Mouse (Mus musculus) cerebellum, adult 18-20 months (tissue): ENCODE results near the gene Cul7.

Experiments
- DNase-seq, 2 experiments: peaks; one replicate each; pipeline ENCODE4 v3.0.0; 2021

Gene Cul7

DNA sequence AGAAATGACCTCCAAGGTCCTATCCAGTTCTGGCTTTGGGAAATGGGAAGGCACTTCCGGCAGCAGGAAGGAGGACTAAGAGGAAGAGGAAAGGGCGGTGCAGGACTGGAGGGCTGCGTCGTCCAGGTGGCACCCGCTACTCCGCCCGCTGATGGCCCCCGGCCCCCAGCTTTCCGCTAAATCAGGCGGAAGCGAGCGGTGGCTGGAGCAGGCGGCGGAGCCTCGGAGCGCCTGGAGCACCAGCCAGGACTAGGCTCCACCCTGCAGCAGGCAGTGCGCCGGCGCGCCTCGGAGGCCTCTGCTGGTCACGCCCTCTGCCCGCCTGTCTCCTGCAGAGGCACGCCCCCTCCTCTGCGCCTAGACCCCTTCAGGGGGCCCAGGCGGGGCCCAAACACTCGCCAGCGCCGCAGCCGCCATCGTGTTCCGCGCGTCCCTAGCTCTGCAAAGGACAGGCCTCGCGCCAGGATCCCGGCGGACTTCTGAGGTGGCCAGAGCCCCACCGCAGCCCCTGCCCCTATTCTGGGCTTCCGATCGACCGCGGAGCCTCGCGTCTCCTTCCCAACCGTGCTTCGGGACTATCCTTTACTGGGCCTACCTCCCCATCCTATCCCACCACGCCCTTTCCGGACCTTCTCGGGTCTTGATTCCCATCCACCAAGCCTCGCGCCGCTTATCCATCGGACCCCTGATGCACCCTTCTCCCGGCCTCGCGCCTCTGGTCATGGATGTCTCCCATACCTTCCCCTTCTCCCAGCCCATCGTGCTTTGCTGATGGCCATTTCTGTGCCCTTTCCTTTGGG lies at the start of gene Cul7:
Gene Cul7, plus strand, starts transcription at position 106 of the 800 bp plus-strand sequence.
- DNase-seq, result peak; percentile 89 to 92

DNA sequence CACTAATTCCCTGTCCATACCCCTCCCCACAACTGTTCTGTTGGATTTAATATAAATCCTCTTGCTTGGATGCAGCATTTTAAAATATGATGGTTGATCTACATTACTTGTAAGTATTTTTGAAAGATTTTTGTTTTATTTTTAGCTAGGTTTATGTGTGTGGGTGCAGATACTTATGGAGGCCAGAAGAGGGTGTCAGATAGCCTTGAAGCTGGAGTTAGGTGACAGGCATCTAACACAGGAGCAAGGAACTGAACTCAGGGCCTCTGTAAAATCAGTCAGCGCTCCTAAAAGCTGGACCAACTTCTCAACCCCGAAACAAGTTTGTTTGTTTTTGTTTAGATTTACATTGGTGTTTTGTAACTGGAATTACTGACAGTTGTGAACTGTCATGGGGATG lies 49.6 kb upstream of the Cul7 start:
- DNase-seq, result no peak

DNA sequence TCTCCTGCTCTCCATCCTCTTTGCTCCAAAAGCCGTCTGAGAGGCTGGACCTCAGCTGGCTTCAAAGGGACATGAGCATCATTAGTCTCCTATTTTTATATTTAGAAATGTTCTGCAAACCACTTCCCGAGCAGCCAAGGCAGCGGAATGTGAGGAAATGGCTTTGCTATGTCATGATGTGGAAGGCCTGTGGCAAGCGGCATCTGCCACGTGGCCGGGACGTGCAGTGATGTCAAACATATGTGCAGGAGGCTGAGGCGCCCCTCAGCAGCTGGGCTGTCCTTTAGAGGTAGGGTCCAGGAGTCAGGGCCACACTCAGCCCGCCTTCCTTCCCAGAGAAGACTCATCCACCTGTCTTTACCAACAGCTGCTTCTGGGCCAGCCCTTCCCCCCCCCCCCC lies 47.9 kb upstream of the Cul7 start:
- DNase-seq, result no peak

DNA sequence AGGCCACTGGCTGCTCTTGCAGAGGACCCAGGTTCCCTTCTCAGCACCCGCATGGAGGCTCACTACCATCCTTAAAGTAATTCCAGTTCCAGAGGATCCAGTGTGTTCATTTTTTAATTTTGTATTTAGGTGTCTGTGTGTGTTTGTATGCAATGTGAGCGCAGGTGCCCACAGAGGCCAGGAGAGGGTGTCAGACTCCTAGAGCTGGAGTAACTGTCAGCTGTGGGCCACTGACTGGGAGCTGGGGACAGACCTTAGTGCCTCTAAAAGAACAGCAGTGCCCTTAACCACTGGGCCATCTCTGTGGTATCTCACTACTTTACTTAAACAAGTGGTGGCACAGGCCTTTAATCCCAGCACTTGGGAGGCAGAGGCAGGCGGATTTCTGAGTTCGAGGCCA lies 46.9 kb upstream of the Cul7 start:
- no peak for DNase-seq

DNA sequence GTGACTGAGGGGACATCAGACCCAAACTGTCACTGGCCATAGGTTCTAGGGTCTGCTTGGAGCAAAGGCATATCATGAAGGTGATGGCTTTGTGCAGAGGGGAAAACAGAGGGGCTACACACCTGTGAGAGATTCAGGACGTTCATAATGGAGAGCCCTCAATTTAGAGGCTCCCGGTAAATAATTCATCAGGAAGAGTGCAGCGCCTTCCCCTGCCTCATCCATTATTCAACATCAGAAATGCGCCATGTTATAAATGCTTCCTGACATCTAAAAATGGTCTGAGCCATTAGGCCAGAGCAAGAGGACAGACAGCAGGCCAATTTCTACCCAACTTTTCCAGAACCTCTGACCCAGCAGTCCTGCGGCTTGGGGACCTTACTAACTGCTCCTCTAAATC lies 45.0 kb upstream of the Cul7 start:
- DNase-seq, result no peak

DNA sequence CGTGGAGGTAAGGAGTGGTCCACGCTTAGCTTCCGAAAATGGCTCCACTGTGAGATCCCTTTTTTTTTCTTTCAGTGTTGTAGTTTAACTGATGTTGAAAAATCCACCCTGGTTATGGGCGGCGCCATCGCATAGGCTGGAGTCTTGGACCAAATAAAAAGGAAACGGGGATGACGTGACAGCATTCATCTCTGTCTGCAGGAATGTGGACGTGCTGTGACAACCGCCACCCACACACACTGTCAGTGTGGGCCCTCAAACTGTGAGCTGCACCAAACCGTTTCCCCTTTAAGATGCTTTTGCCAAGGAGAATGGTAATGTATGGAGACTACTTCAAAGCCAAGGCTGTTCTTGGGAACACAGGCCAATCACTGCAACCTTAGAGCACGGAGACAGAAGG lies 44.1 kb upstream of the Cul7 start:
- DNase-seq, result no peak

DNA sequence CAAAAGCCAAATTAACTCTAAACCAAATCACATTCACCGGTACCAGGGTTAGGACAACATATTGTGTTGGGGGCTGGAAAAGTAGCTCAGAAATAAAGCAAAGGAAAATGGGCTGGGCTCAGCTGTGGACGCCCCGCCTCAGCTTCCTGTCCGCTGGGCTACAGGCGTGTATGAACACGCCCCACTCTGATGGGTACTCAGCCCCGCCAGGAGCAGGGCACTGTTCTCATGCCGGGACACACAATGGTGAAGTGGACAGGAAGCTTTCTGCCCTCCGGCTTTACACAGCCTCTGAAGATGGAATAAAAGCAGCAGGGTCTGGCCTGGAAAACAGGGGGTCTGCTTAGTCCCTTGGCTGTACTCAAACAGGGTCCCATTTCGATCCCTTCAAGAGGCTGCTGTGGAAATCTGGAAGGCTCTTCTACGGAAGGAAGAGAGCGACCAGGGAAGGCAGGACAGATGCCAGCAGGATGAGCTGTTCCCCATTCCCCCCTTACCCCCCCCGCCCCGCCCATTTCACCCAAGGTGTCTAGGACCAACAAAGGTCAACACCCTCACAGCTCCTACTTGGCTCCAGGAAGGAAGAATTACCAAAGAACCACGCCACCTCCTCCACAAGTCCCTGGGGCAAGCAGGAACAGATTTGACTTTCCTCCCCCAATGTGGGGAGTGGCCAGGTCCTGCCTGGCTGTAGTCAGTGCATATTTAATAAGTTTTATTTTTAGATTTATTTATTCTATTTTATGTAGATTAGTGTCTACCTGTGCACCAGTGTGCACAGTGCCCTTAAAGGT lies 40.2 kb upstream of the Cul7 start:
- DNase-seq, result no peak

DNA sequence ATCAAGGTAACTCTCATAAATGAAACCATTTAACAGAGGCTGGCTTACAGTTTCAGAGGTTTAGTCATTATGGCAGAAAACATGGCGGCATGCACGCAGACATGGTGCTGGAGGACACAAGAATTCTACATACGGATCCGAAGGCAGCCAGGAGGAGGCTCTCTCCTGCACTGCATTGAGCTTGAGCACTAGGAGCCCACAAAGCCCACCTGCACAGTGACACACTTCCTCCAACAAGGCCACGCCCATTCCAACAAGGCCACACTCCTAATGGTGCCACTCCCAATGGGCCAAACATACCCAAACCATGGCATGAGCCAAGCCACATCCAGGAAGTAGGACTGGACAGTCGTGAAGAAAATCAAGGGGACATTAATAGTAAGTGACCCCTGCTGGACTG lies 38.8 kb upstream of the Cul7 start:
- DNase-seq, result no peak

DNA sequence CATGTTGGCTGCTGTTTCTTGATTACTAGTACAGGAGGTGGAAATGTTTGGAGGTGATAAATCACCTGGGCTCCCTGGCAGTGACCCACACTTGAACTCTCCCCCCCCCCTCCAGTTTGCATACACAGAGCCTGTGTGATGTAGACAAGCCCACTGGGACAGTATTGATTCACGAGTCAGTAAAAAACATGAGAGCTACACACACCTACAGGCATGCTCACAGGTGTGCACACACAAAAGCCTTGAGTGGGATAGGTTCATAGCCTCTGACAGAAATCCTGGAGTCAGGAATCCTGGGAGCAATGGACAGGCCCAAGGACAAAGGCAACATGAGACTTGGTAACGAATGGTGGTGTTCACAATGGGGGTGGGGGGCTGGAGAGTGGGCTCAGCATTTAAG lies 37.9 kb upstream of the Cul7 start:
- DNase-seq, result no peak

DNA sequence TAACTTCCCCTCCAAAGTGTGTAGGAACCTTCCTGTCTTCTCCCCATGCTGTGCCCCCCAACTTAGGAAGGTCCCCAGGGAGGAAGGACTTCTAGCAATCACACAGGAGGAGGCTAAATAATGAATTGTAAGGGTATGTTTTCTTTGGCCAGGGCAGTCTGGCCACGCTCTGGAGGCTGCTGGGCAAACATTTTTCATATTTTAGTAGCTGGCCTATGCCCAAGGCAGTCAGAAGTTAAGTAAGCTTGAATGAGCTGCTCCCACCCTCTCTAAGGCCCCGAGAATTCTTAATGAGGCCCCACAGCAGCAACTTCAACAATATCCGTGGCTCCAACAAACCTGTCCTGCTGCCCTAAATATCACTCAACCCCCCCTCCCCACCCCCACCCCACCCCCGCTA lies 37.3 kb upstream of the Cul7 start:
- DNase-seq, result no peak

DNA sequence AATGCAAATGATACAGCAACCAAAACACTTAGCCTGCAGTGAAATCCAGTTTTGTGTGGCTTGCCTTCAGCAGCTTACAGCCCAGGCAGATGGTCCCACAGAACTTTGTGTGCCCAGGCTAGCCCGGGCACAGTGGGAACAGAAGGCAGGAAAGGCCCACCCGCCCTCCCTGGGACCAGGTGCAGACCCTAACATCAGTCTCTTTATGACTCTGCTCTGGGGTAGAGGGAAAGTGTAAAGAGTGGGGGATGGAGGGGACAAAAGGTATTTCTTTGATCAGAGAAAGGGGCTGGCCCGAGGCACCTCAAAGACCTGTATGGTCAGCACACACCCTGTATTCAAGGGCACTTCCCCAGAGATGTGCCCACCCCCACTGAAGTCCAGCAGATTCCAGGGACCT lies 36.9 kb upstream of the Cul7 start:
- DNase-seq, result no peak

DNA sequence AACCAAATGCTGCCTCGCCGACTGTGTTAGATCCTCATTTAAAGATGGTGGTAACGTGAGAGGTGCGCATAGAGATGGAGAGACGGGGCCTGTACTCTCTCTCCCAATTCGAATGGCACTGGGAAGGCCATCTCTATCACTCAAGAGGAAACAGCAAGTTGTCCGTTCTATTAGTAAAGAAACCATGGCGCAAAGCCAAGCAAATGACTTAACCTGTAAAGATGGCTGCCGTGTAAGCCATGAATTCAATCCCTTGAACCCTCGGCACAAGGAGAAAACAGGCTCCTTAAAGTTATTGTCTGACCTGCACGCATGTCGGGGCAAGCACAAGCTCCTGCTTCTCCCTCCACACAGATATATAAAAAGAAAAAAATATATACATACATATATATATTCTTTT lies 32.3 kb upstream of the Cul7 start:
- no peak for DNase-seq

DNA sequence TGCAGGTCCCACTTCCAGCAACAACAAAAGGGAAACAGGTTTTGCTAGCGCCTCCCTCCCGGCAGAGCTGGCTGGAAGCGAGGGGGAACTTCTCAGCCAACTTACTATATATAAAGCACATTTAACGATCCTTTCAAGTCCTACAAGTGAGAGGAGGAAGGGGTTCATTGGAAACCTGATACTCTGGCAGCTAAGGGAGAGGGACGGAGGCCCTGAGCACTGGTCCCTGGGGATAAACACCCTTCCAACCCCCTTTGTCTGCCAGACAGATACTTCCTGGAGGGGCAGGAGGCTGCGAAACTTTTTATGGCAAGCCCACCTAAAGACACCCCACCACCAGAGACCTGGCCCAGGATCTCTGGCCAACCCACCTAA lies 31.8 kb upstream of the Cul7 start:
- DNase-seq, result no peak

DNA sequence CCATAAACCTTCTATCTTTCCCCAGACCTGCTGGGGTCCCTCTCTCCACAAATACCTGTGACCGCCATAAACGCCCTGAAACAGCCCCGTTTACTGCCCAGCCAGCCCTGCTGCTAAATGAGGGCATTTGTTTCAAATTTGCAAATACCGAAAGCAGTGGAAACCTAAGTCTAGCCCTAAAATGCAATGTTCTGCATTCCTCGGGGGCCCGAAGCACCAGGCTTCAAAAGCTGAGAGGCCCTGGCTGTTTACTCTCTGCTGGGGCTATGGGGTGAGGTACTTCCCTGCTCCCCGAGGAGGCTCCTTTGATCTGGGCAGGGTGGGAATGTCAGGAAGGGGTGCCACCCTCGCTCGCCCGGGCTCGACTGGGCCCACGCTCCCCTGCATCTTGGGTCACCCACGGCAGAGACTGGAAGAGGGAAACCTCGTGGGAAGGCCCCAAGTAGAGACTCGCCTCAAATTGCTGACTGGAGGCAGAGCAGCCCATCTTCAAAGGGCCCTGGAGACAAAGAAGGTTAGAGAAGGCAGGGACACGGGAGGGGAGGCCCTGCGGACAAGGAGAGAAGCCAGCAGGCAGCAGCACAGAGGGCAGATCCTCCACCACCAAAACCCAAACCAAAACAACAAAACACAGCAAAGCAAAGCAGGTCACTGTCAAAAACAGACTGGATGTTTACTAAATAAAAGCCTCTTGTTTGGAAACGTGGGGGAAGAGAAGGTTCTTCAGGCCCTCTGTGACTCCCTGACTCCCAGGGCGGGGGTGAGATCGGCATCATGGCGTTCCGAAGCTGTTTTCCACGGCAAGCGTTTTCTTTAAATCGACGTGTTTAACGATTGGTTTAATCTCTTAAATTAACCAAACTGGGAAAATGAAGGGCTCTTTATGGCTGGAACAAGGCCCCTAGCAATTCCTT lies 31.1 kb upstream of the Cul7 start:
- DNase-seq, result no peak

DNA sequence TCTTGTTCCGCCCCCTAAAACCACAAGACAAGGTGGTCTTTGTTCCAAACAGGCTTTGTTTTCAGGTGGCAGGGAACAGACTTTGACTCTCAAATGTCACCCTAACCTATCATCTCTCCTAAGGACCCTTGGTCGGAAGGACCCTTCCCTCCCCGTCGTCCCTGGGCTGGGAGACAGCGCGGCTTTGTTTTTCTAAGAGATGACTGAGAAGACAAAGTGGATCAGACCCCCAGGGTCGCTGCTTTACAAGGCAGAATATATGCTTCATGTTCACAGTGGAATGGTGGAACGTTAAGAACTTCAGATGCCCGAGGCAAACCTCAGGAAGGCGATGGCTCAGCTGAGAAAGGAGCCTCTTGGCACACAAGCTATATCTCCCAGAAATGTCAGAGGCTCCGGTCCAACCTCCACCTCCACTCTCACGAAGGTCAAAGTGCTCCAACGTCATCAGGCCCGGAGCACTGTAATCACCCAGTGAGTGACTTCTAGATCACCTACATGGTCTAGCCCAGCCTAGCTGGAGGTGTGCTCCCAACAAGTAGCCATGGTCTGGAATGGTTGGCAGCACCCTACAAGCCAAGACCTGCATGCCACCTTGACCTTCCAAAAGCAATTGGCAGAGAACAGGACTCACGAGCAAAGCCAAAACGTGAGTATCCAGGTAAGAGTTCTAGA lies 30.3 kb upstream of the Cul7 start:
- DNase-seq, result no peak

DNA sequence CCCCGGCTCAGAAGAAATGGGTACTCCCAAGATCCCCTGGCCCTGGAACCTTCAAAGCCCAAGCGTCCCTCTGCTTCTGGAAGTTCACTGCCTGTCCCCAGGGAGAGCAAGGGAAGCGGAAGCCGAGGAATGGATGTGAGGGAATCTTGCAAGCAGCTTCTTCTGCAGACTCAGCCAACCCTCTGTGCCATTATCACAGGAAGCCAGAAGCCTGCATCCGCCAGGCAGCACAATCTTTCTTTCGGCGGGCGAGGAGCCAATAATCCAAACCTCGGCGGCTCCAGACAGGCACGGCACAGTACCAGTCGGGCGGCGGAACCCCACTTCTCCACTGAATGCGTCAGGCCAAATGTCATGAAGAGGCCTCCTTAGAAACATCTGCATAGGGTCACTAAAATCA lies 28.8 kb upstream of the Cul7 start:
- DNase-seq, result peak; percentile 64 to 68

DNA sequence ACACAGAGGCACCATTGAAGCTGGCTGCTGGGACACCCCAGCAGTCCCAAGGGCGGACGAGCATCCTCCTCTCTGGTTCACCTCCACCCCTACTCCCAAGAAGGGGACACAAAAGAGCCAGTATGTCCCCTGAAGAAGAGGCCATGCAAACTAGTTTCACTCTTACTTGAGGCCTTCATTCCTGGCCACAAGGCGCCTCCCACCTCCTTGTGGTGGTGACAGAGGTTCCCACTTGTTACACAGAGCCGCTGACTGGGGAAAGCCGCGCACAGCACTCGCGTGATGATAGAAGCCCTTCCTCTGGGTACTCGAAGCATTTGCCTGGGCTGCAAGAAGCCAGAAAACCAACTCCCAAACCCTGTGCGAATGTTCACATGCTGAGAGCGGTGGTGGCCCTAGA lies 27.9 kb upstream of the Cul7 start:
- DNase-seq, result no peak

DNA sequence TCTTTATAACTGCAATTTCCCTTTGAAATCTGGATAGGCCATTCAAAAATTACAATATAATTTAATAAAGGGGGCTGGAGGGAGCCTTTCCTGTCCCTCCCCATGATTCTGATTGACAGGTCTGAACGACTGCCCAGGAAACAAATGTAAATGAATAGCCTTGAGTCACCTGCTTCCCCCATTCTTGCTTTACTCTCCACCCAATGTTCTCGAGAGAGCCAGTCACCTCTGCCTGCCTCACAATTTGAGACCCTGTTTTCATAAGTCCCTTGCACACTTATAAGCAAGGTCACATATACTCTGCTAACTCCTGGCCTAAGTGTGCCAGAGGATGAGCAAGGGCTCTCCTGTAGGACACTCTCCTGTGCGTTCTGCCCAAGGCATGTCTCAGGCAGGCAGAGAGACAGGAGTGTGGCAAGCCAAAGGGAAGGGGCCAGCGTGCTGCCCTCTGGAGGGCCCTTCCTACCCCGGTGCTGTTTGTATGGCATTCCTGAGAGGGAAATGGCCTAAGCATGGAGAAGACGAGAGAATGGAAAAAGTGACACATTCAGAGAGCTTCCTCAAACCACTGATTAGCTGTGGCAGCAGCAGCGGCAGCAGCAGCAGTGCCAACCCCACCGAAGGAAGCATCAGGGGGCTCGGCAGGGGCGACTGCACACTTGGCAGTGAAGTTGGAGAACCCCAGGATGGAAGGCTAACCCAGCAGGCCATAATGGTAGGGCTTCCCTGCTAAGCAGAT lies 26.1 kb upstream of the Cul7 start:
- DNase-seq, result no peak

DNA sequence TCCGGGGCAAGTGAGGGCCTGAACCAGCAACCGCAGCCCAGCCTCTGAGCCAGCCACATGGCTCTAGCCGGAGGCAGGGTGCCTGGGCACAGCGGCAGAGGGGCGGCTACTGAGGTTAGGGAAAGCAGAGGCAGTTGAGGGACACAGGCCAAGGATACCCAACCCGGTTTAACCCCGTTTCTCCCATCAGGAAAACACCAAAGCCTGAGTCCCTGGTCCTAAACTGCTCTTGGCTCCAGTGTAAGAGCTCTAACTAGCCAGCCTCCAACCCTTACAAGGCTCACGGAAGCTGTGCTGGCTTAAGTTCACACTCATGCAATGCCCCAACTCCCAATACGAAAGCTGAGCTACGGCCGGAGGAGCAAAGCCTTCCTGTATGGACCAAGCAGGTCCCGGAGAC lies 25.5 kb upstream of the Cul7 start:
- no peak for DNase-seq

DNA sequence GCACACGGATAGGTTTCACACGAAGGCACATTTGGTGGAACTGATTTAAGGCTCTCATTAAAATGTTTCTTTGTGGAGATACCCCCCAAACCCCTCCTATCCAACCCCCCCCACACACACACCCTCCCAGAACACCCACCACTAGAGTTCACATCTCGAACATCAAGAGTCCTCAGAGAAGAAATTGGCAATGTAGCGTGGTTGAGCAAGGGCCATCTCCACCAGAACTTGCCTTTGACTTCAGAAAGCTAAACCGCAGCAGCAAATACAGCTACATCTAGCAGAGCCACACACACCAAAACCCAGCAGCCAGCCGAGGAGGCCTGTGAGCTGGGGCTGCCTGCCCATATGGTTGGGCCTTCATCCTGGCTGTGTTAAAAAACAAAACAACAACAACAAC lies 22.7 kb upstream of the Cul7 start:
- no peak for DNase-seq

DNA sequence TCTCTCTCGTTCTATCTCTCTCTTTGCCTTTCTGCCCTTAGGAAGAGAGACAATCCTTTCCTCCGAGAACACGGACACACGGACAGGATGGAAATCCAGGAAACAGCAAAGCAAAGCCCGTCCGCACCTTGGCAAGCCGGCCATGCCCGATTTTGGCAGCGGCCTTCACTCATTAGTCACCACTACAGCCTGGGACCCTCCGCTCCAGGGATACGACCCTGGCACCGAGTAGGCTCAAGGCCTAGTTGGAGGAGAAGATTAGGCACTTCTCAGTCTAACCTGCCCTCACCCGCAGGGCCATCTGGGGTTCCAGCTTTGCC lies 21.7 kb upstream of the Cul7 start:
- DNase-seq, result peak in 1 of 2 experiments; percentile 47
